Mouse (Mus musculus): Measurements from ENCODE around the gene Agbl4. TPM values are rescaled to one million over a fixed set of nuclear protein-coding genes. Genes with fewer than 3 reads are reported as not detected.

Agbl4 gene
- polyA plus RNA-seq, 1 experiment from 2014 or later = 1.9 TPM

GRCm38 (mm10) chr4:111467293-111467773 is 1069.9 kb downstream of the Agbl4 start:
- H3K4me2 ChIP-seq (replicated peaks) = no peak overlapping the region
- no peaks in the 10 kb centered on the region for H3K9me3 ChIP-seq
- H3K27ac ChIP-seq (replicated peaks) = 0 out of 2 replicates have a peak overlapping the region, but pooled peaks have one; percentile 37
- peaks cover 13% of the 10 kb centered on the region for H3K4me1 ChIP-seq
- H3K9ac ChIP-seq (replicated peaks) = no peak overlapping the region
- peak; percentile 62; the same call in 1 of the 2 replicates for ATAC-seq (replicated peaks)
- H3K36me3 ChIP-seq = no peaks in the 10 kb centered on the region
- H3K4me3 ChIP-seq = no peak overlapping the region
- 75% methylated on average over 2 of the region's 2 CpGs for WGBS
- 0 out of 2 replicates have a peak, but pooled peaks cover 2% of the 10 kb centered on the region for H3K27me3 ChIP-seq

GRCm38 (mm10) chr4:111467796-111468195 is 1070.3 kb downstream of the Agbl4 start:
- 84% methylated on average over 4 of the region's 4 CpGs for WGBS
- ATAC-seq (replicated peaks) = no peak
- no peak overlapping the region for H3K4me2 ChIP-seq (replicated peaks)

GRCm38 (mm10) chr4:111469847-111470246 is 1072.4 kb downstream of the Agbl4 start:
- no peaks in the 10 kb centered on the region for H3K9me3 ChIP-seq
- ATAC-seq (replicated peaks) = no peak
- H3K36me3 ChIP-seq = no peaks in the 10 kb centered on the region
- H3K4me3 ChIP-seq = no peak overlapping the region
- H3K4me2 ChIP-seq (replicated peaks) = no peak overlapping the region
- H3K4me1 ChIP-seq = peaks cover 23% of the 10 kb centered on the region
- no peak overlapping the region for H3K9ac ChIP-seq (replicated peaks)
- H3K27ac ChIP-seq (replicated peaks) = no peak overlapping the region
- 79% methylated on average over 2 of the region's 2 CpGs for WGBS
- 0 out of 2 replicates have a peak, but pooled peaks cover 2% of the 10 kb centered on the region for H3K27me3 ChIP-seq

More at GRCm38 (mm10) chr4:111467796-111468195, 1070.3 kb downstream of the Agbl4 start:
- Histone ChIP-seq H3K4me3 (no peak overlapping the region), H3K27me3 (0 out of 2 replicates have a peak, but pooled peaks cover 2% of the 10 kb centered on the region), H3K36me3 (no peaks in the 10 kb centered on the region), H3K9ac (replicated peaks) (no peak overlapping the region), H3K27ac (replicated peaks) (0 out of 2 replicates have a peak overlapping the region, but pooled peaks have one; percentile 37), H3K4me1 (peaks cover 17% of the 10 kb centered on the region), H3K9me3 (no peaks in the 10 kb centered on the region)

GRCm38 (mm10) chr4:111471726-111472125 is 1074.3 kb downstream of the Agbl4 start:
- H3K4me1 ChIP-seq = peaks cover 23% of the 10 kb centered on the region
- no peak overlapping the region for H3K4me2 ChIP-seq (replicated peaks)
- WGBS = 89% methylated on average over 3 of the region's 3 CpGs
- H3K4me3 ChIP-seq = no peak overlapping the region
- H3K9me3 ChIP-seq = no peaks in the 10 kb centered on the region
- H3K36me3 ChIP-seq = no peaks in the 10 kb centered on the region
- H3K27me3 ChIP-seq = 0 out of 2 replicates have a peak, but pooled peaks cover 2% of the 10 kb centered on the region
- no peak overlapping the region for H3K9ac ChIP-seq (replicated peaks)
- no peak overlapping the region for H3K27ac ChIP-seq (replicated peaks)
- no peak for ATAC-seq (replicated peaks)

- no peak for ATAC-seq (replicated peaks)
- H3K27me3 ChIP-seq = 0 out of 2 replicates have a peak, but pooled peaks cover 2% of the 10 kb centered on the region
- 17% methylated on average over 3 of the region's 3 CpGs for WGBS
- no peak overlapping the region for H3K9ac ChIP-seq (replicated peaks)
- H3K36me3 ChIP-seq = no peaks in the 10 kb centered on the region
- no peak overlapping the region for H3K4me3 ChIP-seq
- H3K4me2 ChIP-seq (replicated peaks) = no peak overlapping the region
- no peak overlapping the region for H3K27ac ChIP-seq (replicated peaks)
- H3K4me1 ChIP-seq = peaks cover 18% of the 10 kb centered on the region
- H3K9me3 ChIP-seq = no peaks in the 10 kb centered on the region
Measured at GRCm38 (mm10) chr4:111472511-111472910, 1075.0 kb downstream of the Agbl4 start.

GRCm38 (mm10) chr4:111473014-111473413 is 1075.6 kb downstream of the Agbl4 start:
- no peak overlapping the region for H3K4me3 ChIP-seq
- H3K9ac ChIP-seq (replicated peaks) = no peak overlapping the region
- no peaks in the 10 kb centered on the region for H3K36me3 ChIP-seq
- no peak for ATAC-seq (replicated peaks)
- peaks cover 15% of the 10 kb centered on the region; the same call in 1 of the 2 replicates for H3K4me1 ChIP-seq
- H3K27me3 ChIP-seq = 0 out of 2 replicates have a peak, but pooled peaks cover 2% of the 10 kb centered on the region
- no peaks in the 10 kb centered on the region for H3K9me3 ChIP-seq
- no peak overlapping the region for H3K4me2 ChIP-seq (replicated peaks)
- no peak overlapping the region for H3K27ac ChIP-seq (replicated peaks)
- WGBS = 61% methylated on average over 1 of the region's 1 CpGs

- WGBS = 36% methylated on average over 10 of the region's 10 CpGs
- Histone ChIP-seq H3K36me3 (no peaks in the 10 kb centered on the region), H3K27ac (replicated peaks) (no peak overlapping the region), H3K4me2 (replicated peaks) (no peak overlapping the region), H3K9ac (replicated peaks) (no peak overlapping the region), H3K4me1 (peaks cover 15% of the 10 kb centered on the region; the same call in 1 of the 2 replicates), H3K4me3 (no peak overlapping the region), H3K9me3 (no peaks in the 10 kb centered on the region), H3K27me3 (0 out of 2 replicates have a peak, but pooled peaks cover 2% of the 10 kb centered on the region)
- peak; percentile 27; the same call in 1 of the 2 replicates for ATAC-seq (replicated peaks)
Measured at GRCm38 (mm10) chr4:111475374-111475971, 1078.0 kb downstream of the Agbl4 start.

GRCm38 (mm10) chr4:111477507-111477906 is 1080.0 kb downstream of the Agbl4 start:
- WGBS = 28% methylated on average over 4 of the region's 4 CpGs
- ATAC-seq (replicated peaks) = no peak; the same call in 1 of the 2 replicates
- no peaks in the 10 kb centered on the region for H3K9me3 ChIP-seq
- H3K27me3 ChIP-seq = no peaks in the 10 kb centered on the region
- peaks cover 9% of the 10 kb centered on the region; the same call in 1 of the 2 replicates for H3K4me1 ChIP-seq
- no peak overlapping the region for H3K27ac ChIP-seq (replicated peaks)
- no peaks in the 10 kb centered on the region for H3K36me3 ChIP-seq
- no peak overlapping the region for H3K9ac ChIP-seq (replicated peaks)
- H3K4me2 ChIP-seq (replicated peaks) = no peak overlapping the region
- no peak overlapping the region for H3K4me3 ChIP-seq

GRCm38 (mm10) chr4:111483499-111483898 is 1086.0 kb downstream of the Agbl4 start:
- H3K9me3 ChIP-seq = no peaks in the 10 kb centered on the region
- no peak for ATAC-seq (replicated peaks)

GRCm38 (mm10) chr4:111485189-111485588 is 1087.7 kb downstream of the Agbl4 start:
- Histone ChIP-seq H3K9me3 (no peaks in the 10 kb centered on the region), H3K4me3 (no peak overlapping the region), H3K4me2 (replicated peaks) (no peak overlapping the region), H3K9ac (replicated peaks) (no peak overlapping the region), H3K4me1 (no peaks in the 10 kb centered on the region), H3K36me3 (no peaks in the 10 kb centered on the region), H3K27ac (replicated peaks) (no peak overlapping the region), H3K27me3 (no peaks in the 10 kb centered on the region)
- 74% methylated on average over 5 of the region's 5 CpGs for WGBS
- peak; percentile 58 for ATAC-seq (replicated peaks)

More at GRCm38 (mm10) chr4:111483499-111483898, 1086.0 kb downstream of the Agbl4 start:
- H3K4me1 ChIP-seq = no peaks in the 10 kb centered on the region
- no peak overlapping the region for H3K4me3 ChIP-seq
- 84% methylated on average over 5 of the region's 5 CpGs for WGBS
- no peaks in the 10 kb centered on the region for H3K27me3 ChIP-seq
- no peak overlapping the region for H3K4me2 ChIP-seq (replicated peaks)
- H3K27ac ChIP-seq (replicated peaks) = no peak overlapping the region
- no peaks in the 10 kb centered on the region for H3K36me3 ChIP-seq
- H3K9ac ChIP-seq (replicated peaks) = no peak overlapping the region

- Histone ChIP-seq H3K4me1 (no peaks in the 10 kb centered on the region), H3K4me3 (no peak overlapping the region), H3K27ac (replicated peaks) (no peak overlapping the region), H3K9ac (replicated peaks) (no peak overlapping the region), H3K27me3 (no peaks in the 10 kb centered on the region), H3K36me3 (no peaks in the 10 kb centered on the region), H3K4me2 (replicated peaks) (no peak overlapping the region), H3K9me3 (no peaks in the 10 kb centered on the region)
- 71% methylated on average over 5 of the region's 5 CpGs for WGBS
- ATAC-seq (replicated peaks) = no peak
Measured at GRCm38 (mm10) chr4:111486187-111486586, 1088.7 kb downstream of the Agbl4 start.

- no peaks in the 10 kb centered on the region for H3K9me3 ChIP-seq
- no peaks in the 10 kb centered on the region for H3K27me3 ChIP-seq
- no peak for ATAC-seq (replicated peaks)
- no peak overlapping the region for H3K27ac ChIP-seq (replicated peaks)
- H3K4me1 ChIP-seq = no peaks in the 10 kb centered on the region
- WGBS = 93% methylated on average over 4 of the region's 4 CpGs
- no peak overlapping the region for H3K9ac ChIP-seq (replicated peaks)
- H3K4me2 ChIP-seq (replicated peaks) = no peak overlapping the region
- no peaks in the 10 kb centered on the region for H3K36me3 ChIP-seq
- H3K4me3 ChIP-seq = no peak overlapping the region
Measured at GRCm38 (mm10) chr4:111487233-111487843, 1089.9 kb downstream of the Agbl4 start.

Data from forebrain, embryonic 15.5 days (tissue).